Mouse (Mus musculus) midbrain, postnatal 0 days (tissue): ENCODE measurements at regions not wholly inside any gene's neighbourhood (a gene's known extent, or its start where the extent isn't known, plus 50 kb on each side); places are given as distances from the start of the nearest gene placed in this dataset.

ENCODE experiments used
- ATAC-seq: fragments of 200-750 bp; cut with Nextera tagmentation; 2 replicates; pipeline ENCODE4 v1.8.0; 2017; ENCODE audit warnings: moderate number of reproducible peaks, mild to moderate bottlenecking, moderate TSS enrichment, moderate library complexity; ENCODE audit not compliant: low FRiP score
- DNase-seq: peaks from one replicate; pipeline ENCODE4 v3.0.0-alpha.2; 2015; ENCODE audit warnings: low spot score
- H3K27ac ChIP-seq: fragments of 300-500 bp; sonication (generic); 2 replicates; pipeline ENCODE4 v1.5.1; 2014; ENCODE audit warnings: low read depth, mild to moderate bottlenecking, low read length, mixed read lengths
- H3K27me3 ChIP-seq: fragments of 300-500 bp; sonication (generic); 2 replicates; pipeline ENCODE4 v1.6.1; 2014; ENCODE audit warnings: low read length, control low read depth, mixed read lengths; ENCODE audit not compliant: insufficient read depth
- H3K36me3 ChIP-seq: fragments of 300-500 bp; sonication (generic); 2 replicates; pipeline ENCODE4 v1.6.1; 2014; ENCODE audit warnings: low read length, control low read depth, mixed read lengths; ENCODE audit not compliant: insufficient read depth
- H3K4me1 ChIP-seq: fragments of 300-500 bp; sonication (generic); 2 replicates; pipeline ENCODE4 v1.6.1; 2014; ENCODE audit warnings: mild to moderate bottlenecking, control low read depth, antibody characterized with exemption, low read length, mixed read lengths; ENCODE audit not compliant: insufficient read depth
- H3K4me2 ChIP-seq: fragments of 300-500 bp; sonication (generic); 2 replicates; pipeline ENCODE4 v1.6.1; 2014; ENCODE audit warnings: low read depth, mild to moderate bottlenecking, low read length, mixed read lengths; ENCODE audit not compliant: poor library complexity, severe bottlenecking
- H3K4me3 ChIP-seq: fragments of 300-500 bp; sonication (generic); 2 replicates; pipeline ENCODE4 v1.5.1; 2014; ENCODE audit warnings: low read depth, mild to moderate bottlenecking, low read length, moderate library complexity
- H3K9ac ChIP-seq: fragments of 300-500 bp; sonication (generic); replicated peaks from 2 replicates; pipeline ENCODE4 v1.6.1; 2014; ENCODE audit warnings: mild to moderate bottlenecking, low read length, moderate library complexity, mixed read lengths; ENCODE audit not compliant: poor library complexity, severe bottlenecking
- H3K9me3 ChIP-seq: fragments of 300-500 bp; sonication (generic); 2 replicates; pipeline ENCODE4 v1.6.1; 2016; ENCODE audit warnings: low read length, control low read depth
- CTCF ChIP-seq: IDR thresholded peaks from 2 replicates; pipeline ENCODE4 v1.5.1; 2016; ENCODE audit warnings: antibody characterized with exemption, mild to moderate bottlenecking
- WGBS: fragments of 180-500 bp; shearing (Covaris S2); extraction: QIAGEN DNeasy Blood & Tissue Kit; methylation state at CpG from one replicate; pipeline ENCODE4 v1.1.7; 2014; 5-methylcytosine and 5-hydroxymethylcytosine counted together

GRCm38 (mm10) chr3:124673551-124673950 is 92.7 kb upstream of the 1700003H04Rik start:
- ATAC-seq (no peak), DNase-seq (no peak)
- no peak overlapping the region for H3K27ac ChIP-seq
- H3K4me3 ChIP-seq = no peak overlapping the region
- no peaks in the 10 kb centered on the region for H3K36me3 ChIP-seq
- no peak overlapping the region for H3K9ac ChIP-seq
- H3K27me3 ChIP-seq = no peaks in the 10 kb centered on the region
- H3K9me3 ChIP-seq = no peaks in the 10 kb centered on the region
- 53% methylated on average over 2 of the region's 2 CpGs for WGBS
- TF ChIP-seq CTCF = no peak
- H3K4me2 ChIP-seq = no peak overlapping the region
- H3K4me1 ChIP-seq = no peaks in the 10 kb centered on the region

- WGBS = 95% methylated on average over 2 of the region's 2 CpGs
- no peaks in the 10 kb centered on the region for H3K27me3 ChIP-seq
- no peak for TF ChIP-seq CTCF
- ATAC-seq = no peak
- H3K27ac ChIP-seq = no peak overlapping the region
- no peak for DNase-seq
- no peak overlapping the region for H3K9ac ChIP-seq
- H3K4me3 ChIP-seq = no peak overlapping the region
- no peaks in the 10 kb centered on the region for H3K36me3 ChIP-seq
- H3K4me2 ChIP-seq = no peak overlapping the region
- no peaks in the 10 kb centered on the region for H3K9me3 ChIP-seq
- no peaks in the 10 kb centered on the region for H3K4me1 ChIP-seq
These were observed 77.3 kb upstream of the 1700003H04Rik start for GRCm38 (mm10) chr3:124658153-124658552.

GRCm38 (mm10) chr3:124633372-124633771 is 52.5 kb upstream of the 1700003H04Rik start:
- no peak overlapping the region for H3K9ac ChIP-seq
- no peak overlapping the region for H3K27ac ChIP-seq
- WGBS = 93% methylated on average over 2 of the region's 2 CpGs
- ATAC-seq = no peak
- H3K4me1 ChIP-seq = no peaks in the 10 kb centered on the region
- no peak for DNase-seq
- H3K27me3 ChIP-seq = no peaks in the 10 kb centered on the region
- H3K4me3 ChIP-seq = no peak overlapping the region
- no peak overlapping the region for H3K4me2 ChIP-seq
- no peaks in the 10 kb centered on the region for H3K9me3 ChIP-seq
- TF ChIP-seq CTCF = no peak
- no peaks in the 10 kb centered on the region for H3K36me3 ChIP-seq
